In genomic region chr10:14233335-14233734, GRCm38 (mm10) we compare ENCODE assay signal across 25 mouse cellular contexts.
DNase-seq lines count a peak whose midpoint lies in the region; ATAC-seq lines count a peak whose summit lies in the region.
"Had no signal": no experiment of that assay in that cellular context is flagged by ENCODE, and none has a peak within 500 bp of the region (broad histone marks: within the 10 kb centered on the region; RNA-seq: fewer than 3 reads in every experiment).

No protein-coding gene starts in this region.

- H3K4me3 ChIP-seq in kidney, embryonic 14.5 days (ENCODE audit: low read length) = no peak overlapping the region
- H3K4me3 ChIP-seq: forebrain, embryonic 13.5 days; gastrocnemius, adult 2 months; hindbrain, embryonic 10.5 days; hindbrain, embryonic 15.5 days; liver, embryonic 12.5 days; megakaryocyte, embryonic 14.5 days; midbrain, embryonic 12.5 days; myocyte; neural tube, embryonic 12.5 days had no signal

- intact Hi-C loops in left cerebral cortex, postnatal 10 days (cut with DNase I) = no loop called here

- no peak overlapping the region for H3K27ac ChIP-seq in kidney, embryonic 14.5 days (ENCODE audit: low read depth, low read length)
- H3K27ac ChIP-seq: forebrain, embryonic 13.5 days; gastrocnemius, adult 2 months; hindbrain, embryonic 10.5 days; hindbrain, embryonic 15.5 days; kidney, postnatal 0 days; liver, embryonic 12.5 days; midbrain, embryonic 12.5 days; neural tube, embryonic 12.5 days had no signal

- no peak overlapping the region for H3K4me2 ChIP-seq in kidney, embryonic 14.5 days (replicated peaks; ENCODE audit: low read depth, low read length)
- H3K4me2 ChIP-seq: forebrain, embryonic 13.5 days; hindbrain, embryonic 15.5 days; liver, embryonic 12.5 days; midbrain, embryonic 12.5 days; neural tube, embryonic 12.5 days had no signal

- ATAC-seq in kidney, embryonic 14.5 days (ENCODE audit: low FRiP score, low TSS enrichment) = peak; percentile 46; the same call in 1 of the 2 replicates
- ATAC-seq: inflammation-experienced regulatory T-cells, adult 6 months; liver, embryonic 12.5 days; liver, postnatal 0 days had no signal

- no peaks in the 10 kb centered on the region for H3K36me3 ChIP-seq in kidney, embryonic 14.5 days (ENCODE audit: control insufficient read depth, insufficient read depth, low read length)
- H3K36me3 ChIP-seq: hindbrain, embryonic 10.5 days; hindbrain, embryonic 15.5 days; liver, embryonic 12.5 days; midbrain, embryonic 12.5 days; neural tube, embryonic 12.5 days had no signal

- 0 out of 2 replicates have a peak, but pooled peaks cover 5% of the 10 kb centered on the region for H3K4me1 ChIP-seq in kidney, embryonic 14.5 days (ENCODE audit: control insufficient read depth, insufficient read depth, low read length)
- H3K4me1 ChIP-seq: forebrain, embryonic 13.5 days; hindbrain, embryonic 10.5 days; hindbrain, embryonic 15.5 days; liver, embryonic 12.5 days; megakaryocyte, embryonic 14.5 days; neural tube, embryonic 12.5 days had no signal

- DNase-seq in kidney, adult 9 months = no peak
- DNase-seq in A20 (ENCODE audit: low read depth, low spot score) = peak; percentile 62
- peak; percentile 26 to 41 for DNase-seq in B cell, adult 2 months
- peak; percentile 45 for DNase-seq in large intestine, adult 2 months (ENCODE audit: low read depth, low spot score)
- no peak for DNase-seq in left cerebral cortex, postnatal 10 days (ENCODE audit: extremely low spot score in 1 of 2, low spot score in 2 of 2)
- no peak for DNase-seq in cerebellum, adult 11 months
- DNase-seq: adrenal gland, postnatal 25 days; cerebellum, adult 18-20 months; cerebellum, postnatal 10 days; gastrocnemius, adult 2 months; heart, postnatal 14 days; left cerebral cortex, postnatal 4 days; liver, postnatal 0 days; lung, postnatal 36 days had no signal

- H3K9ac ChIP-seq in kidney, embryonic 14.5 days (ENCODE audit: low read depth, low read length) = no peak overlapping the region
- H3K9ac ChIP-seq: forebrain, embryonic 13.5 days; hindbrain, embryonic 15.5 days; liver, embryonic 12.5 days; liver, postnatal 0 days; midbrain, embryonic 12.5 days; neural tube, embryonic 12.5 days had no signal

- H3K9me3 ChIP-seq in kidney, embryonic 14.5 days (ENCODE audit: control insufficient read depth, low read length) = no peaks in the 10 kb centered on the region
- H3K9me3 ChIP-seq: forebrain, embryonic 13.5 days; hindbrain, embryonic 10.5 days; hindbrain, embryonic 15.5 days; liver, embryonic 12.5 days; megakaryocyte, embryonic 14.5 days; midbrain, embryonic 12.5 days; neural tube, embryonic 12.5 days had no signal

- H3K27me3 ChIP-seq in kidney, embryonic 14.5 days (ENCODE audit: control insufficient read depth, insufficient read depth, low read length) = no peaks in the 10 kb centered on the region
- H3K27me3 ChIP-seq: forebrain, embryonic 13.5 days; hindbrain, embryonic 15.5 days; liver, embryonic 12.5 days; megakaryocyte, embryonic 14.5 days; midbrain, embryonic 12.5 days; neural tube, embryonic 12.5 days had no signal

- 32% methylated on average over 3 of the region's 3 CpGs for WGBS in kidney, embryonic 14.5 days
- WGBS in large intestine, adult 2 months = 15% methylated on average over 3 of the region's 3 CpGs

Comparison
In these comparisons a context has a peak if more than half of its experiments do, and no peak if none do; other contexts are left out.
1. DNase-seq: peak in A20 (single experiment), B cell, adult 2 months (2 of 2) and large intestine, adult 2 months (single experiment); none in kidney, adult 9 months (single experiment), left cerebral cortex, postnatal 10 days (0 of 2) and cerebellum, adult 11 months (single experiment).